Mouse (Mus musculus) limb, embryonic 11.5 days (tissue): Measurements from ENCODE around the gene Mical3. TPM values are rescaled to one million over a fixed set of nuclear protein-coding genes. Genes with fewer than 3 reads are reported as not detected.
"Not testable (repeated sequence)": the region's sequence is repeated elsewhere in the genome, so short reads cannot be mapped to it uniquely, and the experiment has no call there.

Experiments used
- ATAC-seq: fragments of 200-750 bp; cut with Nextera tagmentation; 2 replicates; pipeline ENCODE4 v1.8.0; 2017; ENCODE audit warnings: low read depth; ENCODE audit not compliant: insufficient number of reproducible peaks, low FRiP score, low TSS enrichment
- DNase-seq: peaks from one replicate; pipeline ENCODE4 v3.0.0-alpha.2; 2015; ENCODE audit warnings: low spot score
- H3K27ac ChIP-seq: fragments of 300-500 bp; sonication (generic); replicated peaks from 2 replicates; pipeline ENCODE4 v1.5.1; 2014; ENCODE audit warnings: low read depth, mild to moderate bottlenecking, low read length
- H3K27me3 ChIP-seq: fragments of 300-500 bp; sonication (generic); 2 replicates; pipeline ENCODE4 v1.6.1; 2014; ENCODE audit warnings: mild to moderate bottlenecking, low read length, mixed read lengths; ENCODE audit not compliant: control insufficient read depth, insufficient read depth
- H3K36me3 ChIP-seq: fragments of 300-500 bp; sonication (generic); 2 replicates; pipeline ENCODE4 v1.6.1; 2014; ENCODE audit warnings: mild to moderate bottlenecking, low read length, moderate library complexity, mixed read lengths; ENCODE audit not compliant: control insufficient read depth, insufficient read depth
- H3K4me1 ChIP-seq: fragments of 300-500 bp; sonication (generic); 2 replicates; pipeline ENCODE4 v1.6.1; 2014; ENCODE audit warnings: low read length, mixed read lengths; ENCODE audit not compliant: control insufficient read depth, insufficient read depth
- H3K4me2 ChIP-seq: fragments of 300-500 bp; sonication (generic); 2 replicates; pipeline ENCODE4 v1.6.1; 2014; ENCODE audit warnings: low read depth, mild to moderate bottlenecking, moderate library complexity; ENCODE audit not compliant: severe bottlenecking
- H3K4me3 ChIP-seq: fragments of 300-500 bp; sonication (generic); 2 replicates; pipeline ENCODE4 v1.5.1; 2014; ENCODE audit warnings: low read depth, low read length
- H3K9ac ChIP-seq: fragments of 300-500 bp; sonication (generic); 2 replicates; pipeline ENCODE4 v1.6.1; 2014; ENCODE audit warnings: mild to moderate bottlenecking, low read length
- H3K9me3 ChIP-seq: fragments of 300-500 bp; sonication (generic); 2 replicates; pipeline ENCODE4 v1.6.1; 2016; ENCODE audit warnings: low read length; ENCODE audit not compliant: control insufficient read depth
- WGBS: fragments of 180-500 bp; shearing (Covaris S2); extraction: QIAGEN DNeasy Blood & Tissue Kit; methylation state at CpG from one replicate; pipeline ENCODE4 v1.1.7; 2014; 5-methylcytosine and 5-hydroxymethylcytosine counted together
- polyA plus RNA-seq: library from polyadenylated mRNA; unstranded; fragments of >200 nt; fragmentation: Nextera tagmentation; extraction: Ambion mirVana; gene quantifications from 2 replicates; pipeline ENCODE4 v1.2.1, GENCODE M21; 2014

Mical3 gene
- polyA plus RNA-seq, 1 experiment from 2014 or later = 12.2 TPM

DNA sequence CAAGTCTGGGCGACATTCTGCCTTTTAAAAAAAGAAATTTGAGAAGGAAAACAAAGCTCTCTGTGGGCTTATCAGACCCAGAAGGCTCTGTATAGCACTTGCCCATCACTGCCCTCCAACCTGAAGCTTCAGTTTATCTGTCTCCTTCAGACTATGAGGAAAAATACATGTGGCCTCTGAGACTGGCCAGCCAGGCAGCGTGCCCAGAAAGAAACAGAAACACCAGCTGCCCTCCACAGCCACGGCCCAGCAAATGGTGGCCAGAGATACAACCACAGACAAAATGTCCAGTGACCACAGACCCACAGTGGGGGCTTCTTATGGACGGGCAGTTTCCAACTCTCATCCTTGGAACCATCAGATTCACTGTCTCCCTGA lies 216.3 kb downstream of the Mical3 start:
- H3K4me1 ChIP-seq = 0 out of 2 replicates have a peak, but pooled peaks cover 3% of the 10 kb centered on the region
- no peaks in the 10 kb centered on the region for H3K9me3 ChIP-seq
- H3K4me3 ChIP-seq = no peak overlapping the region
- H3K27me3 ChIP-seq = peaks cover 3% of the 10 kb centered on the region; the same call in 1 of the 2 replicates
- no peaks in the 10 kb centered on the region for H3K36me3 ChIP-seq
- H3K4me2 ChIP-seq = no peak overlapping the region
- 79% methylated on average over 4 of the region's 4 CpGs for WGBS
- DNase-seq (no peak), ATAC-seq (no peak)
- H3K9ac ChIP-seq = no peak overlapping the region
- no peak overlapping the region for H3K27ac ChIP-seq

- Histone ChIP-seq H3K9me3 (no peaks in the 10 kb centered on the region), H3K36me3 (no peaks in the 10 kb centered on the region), H3K27me3 (peaks cover 3% of the 10 kb centered on the region; the same call in 1 of the 2 replicates), H3K9ac (no peak overlapping the region), H3K4me1 (0 out of 2 replicates have a peak, but pooled peaks cover 3% of the 10 kb centered on the region), H3K4me2 (no peak overlapping the region), H3K4me3 (no peak overlapping the region), H3K27ac (no peak overlapping the region)
- DNase-seq = no peak
- WGBS = 85% methylated on average over 8 of the region's 8 CpGs
- no peak for ATAC-seq
Measured at GRCm38 (mm10) chr6:120913783-120914182, 217.0 kb downstream of the Mical3 start.

GRCm38 (mm10) chr6:120912931-120913330 lies 217.9 kb downstream of the Mical3 start:
- DNase-seq (no peak), ATAC-seq (no peak)
- Histone ChIP-seq H3K4me2 (no peak overlapping the region), H3K4me1 (0 out of 2 replicates have a peak, but pooled peaks cover 3% of the 10 kb centered on the region), H3K4me3 (no peak overlapping the region), H3K36me3 (no peaks in the 10 kb centered on the region), H3K9ac (no peak overlapping the region), H3K27ac (no peak overlapping the region), H3K27me3 (peaks cover 3% of the 10 kb centered on the region; the same call in 1 of the 2 replicates), H3K9me3 (no peaks in the 10 kb centered on the region)
- 80% methylated on average over 2 of the region's 2 CpGs for WGBS

DNA sequence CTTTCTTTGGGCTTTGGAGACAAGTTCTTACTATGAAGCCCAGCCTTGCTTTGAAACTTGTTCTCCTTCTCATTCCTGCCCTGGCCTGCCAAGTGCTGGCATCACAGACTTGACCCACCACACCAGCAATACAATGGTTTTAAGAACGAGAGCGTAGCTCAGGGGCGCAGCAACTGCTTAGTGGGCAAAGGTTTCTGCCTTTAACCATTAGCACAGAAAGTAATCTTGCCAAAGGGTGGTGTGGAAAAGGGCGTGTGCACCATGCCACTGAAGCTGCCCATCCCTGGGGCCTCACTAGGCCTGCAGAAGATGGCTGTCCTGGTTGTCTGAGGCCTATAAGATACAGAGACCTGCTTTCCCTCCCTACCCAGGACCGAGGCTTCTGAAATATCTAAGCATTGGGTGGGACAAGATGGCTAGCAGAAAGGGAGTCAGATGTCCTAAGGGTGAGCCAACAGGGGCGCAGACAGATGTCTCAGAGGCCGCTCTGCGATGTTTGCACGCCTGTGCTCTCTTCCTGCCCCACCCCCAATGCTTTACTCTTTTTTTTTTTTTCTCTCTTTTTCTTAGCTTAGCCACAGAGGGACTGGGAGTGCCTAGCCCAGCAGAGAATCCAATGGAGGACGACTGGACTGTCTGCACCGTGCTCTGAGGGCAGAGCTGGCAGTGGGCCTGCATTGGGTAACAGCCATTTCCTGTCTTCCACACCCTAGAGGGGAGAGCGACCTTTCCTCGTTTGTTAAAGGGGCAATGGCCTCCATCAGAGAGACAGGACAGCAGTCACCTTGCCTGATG lies 219.4 kb downstream of the Mical3 start:
- Histone ChIP-seq H3K9me3 (no peaks in the 10 kb centered on the region), H3K4me2 (no peak overlapping the region), H3K4me1 (0 out of 2 replicates have a peak, but pooled peaks cover 3% of the 10 kb centered on the region), H3K27me3 (peaks cover 3% of the 10 kb centered on the region; the same call in 1 of the 2 replicates), H3K27ac (no peak overlapping the region), H3K36me3 (no peaks in the 10 kb centered on the region), H3K4me3 (no peak overlapping the region), H3K9ac (no peak overlapping the region)
- DNase-seq (no peak), ATAC-seq (no peak)
- WGBS = 79% methylated on average over 13 of the region's 13 CpGs

- Histone ChIP-seq H3K27ac (no peak overlapping the region), H3K27me3 (no peaks in the 10 kb centered on the region), H3K36me3 (no peaks in the 10 kb centered on the region), H3K4me3 (no peak overlapping the region), H3K4me2 (no peak overlapping the region), H3K4me1 (no peaks in the 10 kb centered on the region), H3K9ac (no peak overlapping the region), H3K9me3 (no peaks in the 10 kb centered on the region)
- ATAC-seq (no peak), DNase-seq (no peak)
- 90% methylated on average over 3 of the region's 3 CpGs for WGBS
Measured at GRCm38 (mm10) chr6:120909501-120909900, 221.3 kb downstream of the Mical3 start.

- not testable (repeated sequence) for H3K27me3 ChIP-seq, ATAC-seq, DNase-seq, H3K4me1 ChIP-seq, H3K36me3 ChIP-seq, H3K4me3 ChIP-seq, H3K27ac ChIP-seq, H3K9ac ChIP-seq, H3K9me3 ChIP-seq, H3K4me2 ChIP-seq
- 87% methylated on average over 9 of the region's 10 CpGs for WGBS
Measured at GRCm38 (mm10) chr6:120907876-120908597, 222.8 kb downstream of the Mical3 start.

GRCm38 (mm10) chr6:120906521-120906920 lies 224.3 kb downstream of the Mical3 start:
- Histone ChIP-seq H3K36me3 (no peaks in the 10 kb centered on the region), H3K9ac (no peak overlapping the region), H3K27me3 (no peaks in the 10 kb centered on the region), H3K9me3 (no peaks in the 10 kb centered on the region), H3K4me2 (no peak overlapping the region), H3K27ac (no peak overlapping the region), H3K4me3 (no peak overlapping the region), H3K4me1 (no peaks in the 10 kb centered on the region)
- no peak for DNase-seq
- ATAC-seq = no peak
- 95% methylated on average over 6 of the region's 6 CpGs for WGBS

DNA sequence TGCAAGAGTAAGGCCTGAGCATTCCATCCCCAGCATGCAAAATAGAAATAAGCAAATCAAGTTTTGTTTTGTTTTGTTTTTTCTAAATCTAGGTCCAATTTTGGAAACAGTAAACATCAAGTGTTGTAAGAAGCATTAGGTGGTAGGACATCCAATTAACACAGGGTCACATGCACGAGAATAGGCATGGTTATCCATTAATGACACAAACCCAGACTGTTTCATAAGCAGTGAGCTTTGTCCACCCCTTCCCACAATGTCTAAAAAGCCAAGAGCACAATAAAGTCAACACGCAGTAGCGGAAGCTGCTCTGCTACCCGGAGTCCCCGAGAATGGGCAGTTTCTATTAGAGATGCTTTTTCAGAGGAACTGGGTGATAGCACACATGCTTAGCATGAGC lies 225.7 kb downstream of the Mical3 start:
- Histone ChIP-seq H3K9me3 (no peaks in the 10 kb centered on the region), H3K4me2 (no peak overlapping the region), H3K4me1 (no peaks in the 10 kb centered on the region), H3K27me3 (no peaks in the 10 kb centered on the region), H3K36me3 (no peaks in the 10 kb centered on the region), H3K9ac (no peak overlapping the region), H3K4me3 (no peak overlapping the region), H3K27ac (no peak overlapping the region)
- WGBS = 91% methylated on average over 5 of the region's 5 CpGs
- DNase-seq (no peak), ATAC-seq (no peak)
